Mouse (Mus musculus) left cerebral cortex, postnatal 14 days (tissue): ENCODE measurements around the gene Edil3. TPM values are rescaled to one million over a fixed set of nuclear protein-coding genes. Genes with fewer than 3 reads are reported as not detected.
A peak's percentile ranks its signal among the peaks of the same experiment; 100 is the strongest.

Experiments
- DNase-seq, 2 experiments: peaks; one replicate each; pipeline ENCODE4 v3.0.0; 2021 to 2022; ENCODE audit warnings: low spot score in 2 of 2, mixed read lengths in 1 of 2
- intact Hi-C: fragments of 180-260 bp; cut with DNase I; formaldehyde crosslinking; loops from one replicate; pipeline ENCODE4 v1.15.1; 2025
- total RNA-seq, 2 experiments: library from RNA; stranded (reverse); gene quantifications; 2 replicates each; pipeline ENCODE4 v1.2.3; 2021

Edil3 gene
- total RNA-seq, 2 experiments from 2014 or later, result 74.6 to 77.9 TPM

GRCm38 (mm10) chr13:89170040-89170439 is 348.8 kb downstream of the Edil3 start:
- intact Hi-C loops, result no loop called here
- no peak for DNase-seq

- intact Hi-C loops, result no loop called here
- no peak for DNase-seq
These were observed 353.9 kb downstream of the Edil3 start for GRCm38 (mm10) chr13:89175154-89175553.

- DNase-seq, result no peak
- intact Hi-C loops, result no loop called here
These were observed 367.8 kb downstream of the Edil3 start for GRCm38 (mm10) chr13:89189051-89189450.

GRCm38 (mm10) chr13:89197019-89197418 is 375.7 kb downstream of the Edil3 start:
- no peak for DNase-seq
- intact Hi-C loops, result no loop called here

- intact Hi-C loops, result no loop called here
- peak in 1 of 2 experiments; percentile 16 for DNase-seq
These were observed 378.0 kb downstream of the Edil3 start for GRCm38 (mm10) chr13:89199275-89199674.

GRCm38 (mm10) chr13:89238104-89238503 is 416.8 kb downstream of the Edil3 start:
- intact Hi-C loops, result no loop called here
- DNase-seq, result no peak

- intact Hi-C loops, result no loop called here
- no peak for DNase-seq
These were observed 432.8 kb downstream of the Edil3 start for GRCm38 (mm10) chr13:89253990-89254642.

GRCm38 (mm10) chr13:89256906-89257305 is 435.6 kb downstream of the Edil3 start:
- no peak for DNase-seq
- intact Hi-C loops, result no loop called here

GRCm38 (mm10) chr13:89286696-89287305 is 465.5 kb downstream of the Edil3 start:
- peak; percentile 31 to 47 for DNase-seq
- intact Hi-C loops, result no loop called here

GRCm38 (mm10) chr13:89288201-89288600 is 466.9 kb downstream of the Edil3 start:
- DNase-seq, result no peak
- intact Hi-C loops, result no loop called here

- intact Hi-C loops, result no loop called here
- no peak for DNase-seq
These were observed 499.9 kb downstream of the Edil3 start for GRCm38 (mm10) chr13:89321155-89321554.

- DNase-seq, result peak; percentile 30 to 62
These were observed 503.0 kb downstream of the Edil3 start for GRCm38 (mm10) chr13:89324282-89324681.

GRCm38 (mm10) chr13:89334494-89334893 is 513.2 kb downstream of the Edil3 start:
- intact Hi-C loops, result no loop called here
- DNase-seq, result peak in 1 of 2 experiments; percentile 17

More at GRCm38 (mm10) chr13:89324282-89324681, 503.0 kb downstream of the Edil3 start:
- intact Hi-C loops, result no loop called here

- peak in 1 of 2 experiments; percentile 11 for DNase-seq
- intact Hi-C loops, result loop anchor here (5.0 kb wide), 1 partner anchor 514 kb away; the partner anchor contains the start of gene Edil3
These were observed 514.8 kb downstream of the Edil3 start for GRCm38 (mm10) chr13:89335908-89336579.

GRCm38 (mm10) chr13:89339055-89339454 is 517.8 kb downstream of the Edil3 start:
- DNase-seq, result no peak
- intact Hi-C loops, result loop anchor here (5.0 kb wide), 1 partner anchor 517 kb away; the partner anchor contains the start of gene Edil3

- DNase-seq, result no peak
- intact Hi-C loops, result loop anchor here (5.0 kb wide), 1 partner anchor 517 kb away; the partner anchor contains the start of gene Edil3
These were observed 518.5 kb downstream of the Edil3 start for GRCm38 (mm10) chr13:89339776-89340175.

- intact Hi-C loops, result no loop called here
- DNase-seq, result no peak
These were observed 534.0 kb downstream of the Edil3 start for GRCm38 (mm10) chr13:89355234-89355633.

GRCm38 (mm10) chr13:89358407-89358806 is 537.1 kb downstream of the Edil3 start:
- intact Hi-C loops, result no loop called here

GRCm38 (mm10) chr13:89362274-89362673 is 541.0 kb downstream of the Edil3 start:
- intact Hi-C loops, result no loop called here
- no peak for DNase-seq

More at GRCm38 (mm10) chr13:89358407-89358806, 537.1 kb downstream of the Edil3 start:
- DNase-seq, result no peak

GRCm38 (mm10) chr13:89371253-89371652 is 550.0 kb downstream of the Edil3 start:
- intact Hi-C loops, result no loop called here
- DNase-seq, result no peak
